ENCODE assay signal across 28 mouse cellular contexts in the genomic region with DNA sequence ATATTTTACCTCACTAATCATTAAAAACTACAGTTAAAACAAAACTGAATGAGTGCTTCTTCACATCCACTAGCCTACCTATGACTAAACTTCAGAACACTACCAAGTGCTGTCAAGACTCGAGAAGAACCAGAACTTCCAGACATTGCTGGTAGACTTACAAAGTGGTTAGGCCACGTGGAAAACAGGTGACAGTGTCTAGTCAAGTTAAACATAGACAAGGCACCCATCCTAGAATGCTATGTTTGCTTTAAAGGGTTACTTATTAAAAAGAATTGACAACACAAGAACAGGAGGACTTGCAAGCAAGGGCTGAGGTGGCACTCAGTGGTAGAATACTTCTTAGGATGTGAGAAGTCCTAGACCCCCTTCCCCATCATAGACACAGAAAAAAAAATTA.
DNase-seq lines count a peak whose midpoint lies in the region; ATAC-seq and TF ChIP-seq lines count a peak whose summit lies in the region.
"Had no signal": no experiment of that assay in that cellular context is flagged by ENCODE, and none has a peak within 500 bp of the region (broad histone marks: within the 10 kb centered on the region; RNA-seq: fewer than 3 reads in every experiment).

No protein-coding gene starts in this region.

- WGBS in liver, adult 2 months, result 37% methylated on average over 2 of the region's 2 CpGs
- WGBS in liver, embryonic 12.5 days (ENCODE audit: insufficient replicate concordance), result 47% methylated on average over 2 of the region's 2 CpGs
- WGBS in midbrain, embryonic 11.5 days, result 80% methylated on average over 2 of the region's 2 CpGs
- WGBS in midbrain, embryonic 14.5 days, result 82% methylated on average over 2 of the region's 2 CpGs

- H3K27me3 ChIP-seq in liver, adult 2 months (ENCODE audit: control insufficient read depth, insufficient read depth, low read length), result no peaks in the 10 kb centered on the region
- no peaks in the 10 kb centered on the region for H3K27me3 ChIP-seq in liver, embryonic 12.5 days (replicated peaks)
- no peaks in the 10 kb centered on the region for H3K27me3 ChIP-seq in midbrain, embryonic 11.5 days (ENCODE audit: control insufficient read depth, insufficient read depth, low read length)
- H3K27me3 ChIP-seq in midbrain, embryonic 14.5 days (ENCODE audit: control insufficient read depth, insufficient read depth, low read length), result no peaks in the 10 kb centered on the region
- H3K27me3 ChIP-seq: embryonic facial prominence, embryonic 13.5 days; forebrain, embryonic 12.5 days; forebrain, embryonic 15.5 days; heart, embryonic 12.5 days; heart, embryonic 15.5 days had no signal

- H3K9me3 ChIP-seq in liver, embryonic 12.5 days (replicated peaks), result no peaks in the 10 kb centered on the region
- H3K9me3 ChIP-seq in midbrain, embryonic 11.5 days (ENCODE audit: control insufficient read depth, low read length), result no peaks in the 10 kb centered on the region
- no peaks in the 10 kb centered on the region for H3K9me3 ChIP-seq in midbrain, embryonic 14.5 days (ENCODE audit: control insufficient read depth, low read length)
- H3K9me3 ChIP-seq: embryonic facial prominence, embryonic 10.5 days; embryonic facial prominence, embryonic 13.5 days; forebrain, embryonic 12.5 days; forebrain, embryonic 15.5 days; heart, embryonic 12.5 days; heart, embryonic 15.5 days; hindbrain, embryonic 10.5 days had no signal

- peak; percentile 11 to 18 for DNase-seq in kidney, adult 8-10 months
- no peak for DNase-seq in kidney, adult 18-20 months
- peak; percentile 94 for DNase-seq in liver, adult 2 months (ENCODE audit: extremely low read depth, low read depth, low spot score)
- peak; percentile 75 for DNase-seq in midbrain, embryonic 11.5 days (ENCODE audit: low spot score, missing footprints)
- DNase-seq in midbrain, embryonic 14.5 days, result no peak
- DNase-seq in yolk sac, embryonic 10.5 days (ENCODE audit: low spot score), result peak; percentile 6
- no peak for DNase-seq in urinary bladder, postnatal 25 days (ENCODE audit: low spot score)
- DNase-seq: adrenal gland, adult 8-10 months; adrenal gland, postnatal 25 days; cerebellum, adult 11-12 months; cerebellum, adult 8-10 months; cerebellum, postnatal 10 days; cerebellum, postnatal 36 days; embryo, embryonic 11 days; gastrocnemius, postnatal 25 days; heart, adult 18-20 months; heart, postnatal 10 days; heart, postnatal 36 days had no signal

- peaks cover 5% of the 10 kb centered on the region for H3K4me1 ChIP-seq in liver, adult 2 months (ENCODE audit: control insufficient read depth, insufficient read depth, low read length)
- H3K4me1 ChIP-seq in liver, embryonic 12.5 days, result no peaks in the 10 kb centered on the region
- H3K4me1 ChIP-seq in midbrain, embryonic 11.5 days (ENCODE audit: control insufficient read depth, insufficient read depth, low read length), result no peaks in the 10 kb centered on the region
- no peaks in the 10 kb centered on the region for H3K4me1 ChIP-seq in midbrain, embryonic 14.5 days (ENCODE audit: control insufficient read depth, insufficient read depth, low read length)
- H3K4me1 ChIP-seq: embryonic facial prominence, embryonic 10.5 days; embryonic facial prominence, embryonic 13.5 days; forebrain, embryonic 12.5 days; forebrain, embryonic 15.5 days; heart, embryonic 12.5 days; heart, embryonic 15.5 days; hindbrain, embryonic 10.5 days had no signal

- no peak for TF ChIP-seq CTCF in liver, adult 2 months (IDR thresholded peaks at IDR 0.05; ENCODE audit: low read depth, low read length)

- no peak overlapping the region for H3K4me3 ChIP-seq in liver, adult 2 months (ENCODE audit: insufficient read depth, low read depth, low read length)
- no peak overlapping the region for H3K4me3 ChIP-seq in liver, embryonic 12.5 days
- H3K4me3 ChIP-seq in midbrain, embryonic 11.5 days (ENCODE audit: low read depth, low read length), result no peak overlapping the region
- no peak overlapping the region for H3K4me3 ChIP-seq in midbrain, embryonic 14.5 days (replicated peaks; ENCODE audit: low read depth, low read length)
- H3K4me3 ChIP-seq: embryonic facial prominence, embryonic 10.5 days; embryonic facial prominence, embryonic 13.5 days; erythroblast, embryonic 14.5 days; forebrain, embryonic 12.5 days; forebrain, embryonic 15.5 days; heart, embryonic 12.5 days; heart, embryonic 15.5 days; hindbrain, embryonic 10.5 days had no signal

- no peak overlapping the region for H3K9ac ChIP-seq in liver, adult 2 months (ENCODE audit: low read depth, low read length)
- no peak overlapping the region for H3K9ac ChIP-seq in liver, embryonic 12.5 days
- H3K9ac ChIP-seq in midbrain, embryonic 11.5 days (ENCODE audit: low read length), result no peak overlapping the region
- no peak overlapping the region for H3K9ac ChIP-seq in midbrain, embryonic 14.5 days (replicated peaks; ENCODE audit: low read length)
- H3K9ac ChIP-seq: embryonic facial prominence, embryonic 13.5 days; forebrain, embryonic 12.5 days; forebrain, embryonic 15.5 days; heart, embryonic 12.5 days; heart, embryonic 15.5 days had no signal

- H3K36me3 ChIP-seq in liver, adult 2 months (ENCODE audit: control insufficient read depth, insufficient read depth, low read length), result no peaks in the 10 kb centered on the region
- no peaks in the 10 kb centered on the region for H3K36me3 ChIP-seq in liver, embryonic 12.5 days
- H3K36me3 ChIP-seq in midbrain, embryonic 11.5 days (ENCODE audit: control insufficient read depth, insufficient read depth, low read length), result no peaks in the 10 kb centered on the region
- no peaks in the 10 kb centered on the region for H3K36me3 ChIP-seq in midbrain, embryonic 14.5 days (ENCODE audit: control insufficient read depth, insufficient read depth, low read length)
- H3K36me3 ChIP-seq: embryonic facial prominence, embryonic 10.5 days; embryonic facial prominence, embryonic 13.5 days; forebrain, embryonic 12.5 days; forebrain, embryonic 15.5 days; heart, embryonic 12.5 days; heart, embryonic 15.5 days; hindbrain, embryonic 10.5 days had no signal

- no peak for ATAC-seq in liver, embryonic 12.5 days
- ATAC-seq in midbrain, embryonic 11.5 days (ENCODE audit: low FRiP score), result no peak
- ATAC-seq in midbrain, embryonic 14.5 days (ENCODE audit: low FRiP score, low TSS enrichment), result no peak
- ATAC-seq: CD4-positive, CD25-positive, alpha-beta regulatory T cell, adult 4 months; forebrain, embryonic 15.5 days had no signal

- H3K79me2 ChIP-seq in liver, adult 2 months (ENCODE audit: control insufficient read depth, insufficient read depth, low read length), result no peaks in the 10 kb centered on the region

- no peak overlapping the region for H3K4me2 ChIP-seq in liver, embryonic 12.5 days
- no peak overlapping the region for H3K4me2 ChIP-seq in midbrain, embryonic 11.5 days
- no peak overlapping the region for H3K4me2 ChIP-seq in midbrain, embryonic 14.5 days (ENCODE audit: low read length)
- H3K4me2 ChIP-seq: embryonic facial prominence, embryonic 13.5 days; forebrain, embryonic 12.5 days; forebrain, embryonic 15.5 days; heart, embryonic 12.5 days; heart, embryonic 15.5 days had no signal

- H3K27ac ChIP-seq in liver, adult 2 months (replicated peaks; ENCODE audit: insufficient read depth, low read depth, low read length), result no peak overlapping the region
- no peak overlapping the region for H3K27ac ChIP-seq in liver, embryonic 12.5 days
- H3K27ac ChIP-seq in midbrain, embryonic 11.5 days (ENCODE audit: low read depth, low read length), result no peak overlapping the region
- no peak overlapping the region for H3K27ac ChIP-seq in midbrain, embryonic 14.5 days (replicated peaks; ENCODE audit: low read depth, low read length)
- H3K27ac ChIP-seq: embryonic facial prominence, embryonic 10.5 days; embryonic facial prominence, embryonic 13.5 days; forebrain, embryonic 12.5 days; forebrain, embryonic 15.5 days; heart, embryonic 15.5 days; hindbrain, embryonic 10.5 days had no signal

- TF ChIP-seq POLR2A in liver, adult 2 months (IDR thresholded peaks at IDR 0.05; ENCODE audit: extremely low read depth, insufficient read depth, low read length), result no peak

Comparison
In these comparisons a context has a peak if more than half of its experiments do, and no peak if none do; other contexts are left out.
1. DNase-seq: peak in kidney, adult 8-10 months (2 of 2), liver, adult 2 months (single experiment), midbrain, embryonic 11.5 days (single experiment) and yolk sac, embryonic 10.5 days (single experiment); none in kidney, adult 18-20 months (single experiment), midbrain, embryonic 14.5 days (single experiment) and urinary bladder, postnatal 25 days (single experiment).